Mouse (Mus musculus) heart, postnatal 14 days (tissue): Measurements from ENCODE around the gene Etv3. TPM values are rescaled to one million over a fixed set of nuclear protein-coding genes. Genes with fewer than 3 reads are reported as not detected.

Source experiments
- DNase-seq, 2 experiments: peaks; one replicate each; pipeline ENCODE4 v3.0.0; 2021 to 2022
- intact Hi-C: fragments of 180-260 bp; cut with DNase I; formaldehyde crosslinking; loops from one replicate; pipeline ENCODE4 v1.15.1; 2025
- total RNA-seq, 2 experiments: library from RNA; stranded (reverse); gene quantifications; 2 replicates each; pipeline ENCODE4 v1.2.3; 2021

Etv3 gene
- total RNA-seq, 2 experiments from 2014 or later = 16.7 to 17.0 TPM

DNA sequence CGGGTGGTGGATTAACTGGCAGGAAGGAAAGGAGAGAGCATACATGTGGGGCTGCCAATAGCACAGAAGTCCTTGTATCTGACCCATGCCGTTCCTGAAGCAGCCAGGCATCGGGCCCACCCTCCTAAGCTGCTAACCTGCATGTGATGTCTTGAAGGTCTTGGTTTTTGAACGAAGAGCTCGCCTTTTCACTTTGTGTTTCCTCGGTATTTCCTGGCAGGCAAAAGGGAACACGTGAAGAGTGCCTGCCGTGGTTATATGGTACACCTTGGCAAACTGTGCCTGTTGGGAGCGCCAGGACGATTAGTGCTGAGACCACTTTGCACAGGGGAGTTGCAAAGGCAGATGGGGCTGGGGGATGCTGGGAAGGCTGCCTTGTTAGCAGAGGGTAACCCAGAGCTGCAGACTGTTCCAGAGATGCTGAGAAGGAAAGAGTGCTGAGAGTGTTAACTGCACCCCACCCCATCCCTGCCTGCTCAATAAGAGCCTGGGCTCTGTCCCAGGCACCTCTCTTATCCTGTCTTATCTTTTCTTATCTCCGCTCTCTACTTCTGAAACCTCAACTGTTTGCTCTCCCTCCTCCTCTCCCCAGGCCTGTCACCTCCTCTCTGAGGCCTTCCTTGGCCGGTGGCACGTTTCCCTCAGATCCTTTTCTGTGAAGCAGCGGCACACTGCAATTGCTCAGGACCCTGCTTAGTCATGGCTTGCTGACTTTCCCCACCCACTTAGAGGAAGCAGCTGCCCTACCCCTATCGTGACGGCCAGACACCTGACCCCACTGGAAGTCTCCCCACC is 13.0 kb upstream of the Etv3 start:
- intact Hi-C loops = no loop called here
- DNase-seq = no peak

DNA sequence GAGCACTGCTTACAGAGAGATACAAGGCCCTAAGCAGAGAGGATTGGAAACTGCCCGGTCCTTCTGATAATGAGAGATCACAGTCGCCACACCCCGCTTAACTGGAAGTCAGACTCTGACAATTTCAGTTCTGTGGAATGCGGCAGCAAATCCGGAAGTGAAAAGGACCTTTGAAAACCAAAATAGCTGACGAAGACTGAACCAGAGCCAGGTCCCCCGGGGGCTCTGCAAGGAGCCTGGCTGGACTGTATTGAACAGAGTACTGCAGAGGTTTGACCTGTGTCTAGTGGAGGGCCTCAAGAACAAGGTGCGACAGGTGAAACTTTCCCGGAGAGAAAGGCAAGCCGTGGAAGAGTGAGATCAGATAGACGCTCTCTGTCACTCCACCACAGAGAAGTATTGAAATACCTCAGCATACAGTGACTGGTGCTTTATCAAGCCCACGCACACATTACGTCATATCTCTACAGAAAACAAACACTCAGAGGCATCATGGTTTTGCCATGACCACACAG is 9.6 kb upstream of the Etv3 start:
- DNase-seq = peak; percentile 32 to 46
- intact Hi-C loops = no loop called here

DNA sequence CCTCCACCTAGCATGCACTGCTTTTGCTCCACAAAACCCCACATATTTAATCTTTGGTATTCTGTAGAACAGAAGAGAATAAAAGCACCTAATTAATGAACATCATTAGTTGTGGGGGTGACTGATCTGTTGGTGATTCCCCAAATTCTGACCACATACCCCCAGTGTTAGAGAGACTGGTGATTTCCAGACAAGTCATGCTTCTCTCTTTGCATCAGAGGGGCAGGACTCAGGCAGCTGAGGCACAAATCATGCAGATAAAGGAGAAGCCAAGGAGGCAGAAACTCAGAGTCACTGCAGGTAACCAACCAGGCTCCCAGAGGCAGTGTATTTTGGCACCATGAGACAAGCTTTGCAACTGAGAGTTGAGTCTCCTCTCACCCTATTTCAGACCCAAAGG is 6.8 kb upstream of the Etv3 start:
- intact Hi-C loops = no loop called here
- DNase-seq = no peak

DNA sequence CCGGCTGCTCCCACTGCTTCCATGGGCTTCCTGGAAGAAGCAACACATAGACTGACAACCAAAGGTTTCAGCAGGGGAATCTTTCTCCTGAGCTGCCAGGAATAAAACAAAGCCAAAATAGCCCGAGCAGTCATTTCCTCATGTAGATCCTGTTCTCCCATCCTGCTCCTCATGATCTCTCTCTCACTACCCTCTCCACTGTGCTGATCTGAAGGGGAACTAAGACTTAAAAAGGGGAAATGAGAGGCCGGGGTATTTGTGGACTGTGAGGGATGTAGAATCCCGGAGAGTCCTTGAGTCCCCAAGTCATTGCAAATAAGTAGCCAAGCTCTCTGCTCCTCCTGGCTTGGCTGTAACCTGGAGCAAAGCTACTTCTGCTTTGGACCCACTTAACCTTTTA is 4.1 kb upstream of the Etv3 start:
- intact Hi-C loops = no loop called here
- DNase-seq = no peak

DNA sequence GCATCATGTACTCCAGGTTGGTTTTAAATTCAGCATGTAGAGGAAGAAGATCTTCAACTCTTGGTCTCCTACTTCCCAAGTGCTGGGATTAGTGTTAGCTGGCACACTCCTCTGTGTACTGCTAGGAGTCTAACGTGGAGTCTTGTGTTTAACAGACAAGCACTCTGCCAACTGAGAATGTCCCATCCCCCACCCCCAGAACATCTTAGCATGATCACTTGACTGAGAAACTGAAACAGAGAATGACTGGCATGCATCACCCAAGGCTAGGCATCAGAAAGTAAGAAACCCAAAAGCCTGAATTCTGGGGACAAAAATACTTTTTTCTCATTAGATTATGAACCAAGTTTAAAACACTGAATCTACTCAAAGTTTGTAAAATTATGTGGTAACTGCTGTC is 3.4 kb upstream of the Etv3 start:
- intact Hi-C loops = no loop called here
- DNase-seq = no peak

DNA sequence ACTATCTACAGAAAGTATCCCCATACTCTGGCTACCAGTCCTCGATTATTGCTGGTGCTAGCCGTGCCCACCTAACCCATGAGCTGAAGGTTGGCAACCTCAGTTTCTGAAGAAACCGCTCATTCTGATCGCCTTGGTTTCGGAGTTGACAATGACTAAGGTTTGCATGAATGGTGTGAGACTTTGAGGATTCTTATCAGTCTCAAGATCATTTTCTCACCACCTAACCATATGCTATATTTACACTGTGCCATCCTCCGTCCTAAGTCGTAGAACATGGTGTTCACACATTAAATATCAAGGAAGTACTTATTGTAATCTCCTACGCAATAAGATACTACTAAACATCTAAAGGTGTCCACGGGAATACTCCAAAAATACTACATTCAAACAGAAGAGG is 1.5 kb upstream of the Etv3 start:
- intact Hi-C loops = loop anchor here (2.0 kb wide), 1 partner anchor 15 kb away; no protein-coding TSS in a partner anchor
- DNase-seq = no peak

DNA sequence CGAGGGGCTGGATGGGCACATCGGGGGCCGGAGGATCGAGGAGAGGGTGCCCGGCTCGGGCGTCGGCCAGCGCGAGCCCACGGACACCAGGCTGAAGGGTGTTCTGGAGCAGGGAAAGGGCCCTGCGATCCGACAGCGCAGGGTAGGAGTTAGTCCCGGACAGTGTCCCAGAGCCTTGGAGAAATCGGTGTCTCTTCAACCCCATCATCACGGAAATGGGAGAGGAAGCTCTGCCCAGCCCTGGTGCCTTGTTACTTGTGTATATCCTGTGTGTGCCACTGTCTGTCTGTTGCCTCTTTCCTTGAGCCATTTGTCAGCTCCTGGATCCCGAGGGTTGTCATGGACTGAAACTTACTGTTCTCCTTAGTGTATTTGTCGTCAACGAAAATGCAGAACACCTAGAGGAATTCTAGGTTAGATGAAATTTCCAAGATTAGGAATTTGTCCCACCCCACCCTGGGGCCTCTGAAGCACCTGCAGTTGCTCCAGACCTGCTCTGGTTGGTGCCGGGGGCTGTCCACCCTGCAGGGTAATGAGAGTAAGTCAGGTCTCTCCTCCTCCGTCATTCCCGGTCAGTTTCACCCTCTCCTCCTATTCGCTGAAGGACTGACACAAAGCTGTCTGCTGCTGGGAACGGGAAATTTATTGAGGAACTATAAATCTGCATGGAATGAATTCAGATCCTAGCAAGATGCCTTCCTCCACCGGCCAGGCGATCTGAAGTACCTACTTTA is 797 bp downstream of the Etv3 start:
- peak in 1 of 2 experiments; percentile 26 for DNase-seq
- intact Hi-C loops = loop anchor here (2.0 to 5.0 kb wide), 2 partner anchors 17 to 36 kb away; no protein-coding TSS in a partner anchor

DNA sequence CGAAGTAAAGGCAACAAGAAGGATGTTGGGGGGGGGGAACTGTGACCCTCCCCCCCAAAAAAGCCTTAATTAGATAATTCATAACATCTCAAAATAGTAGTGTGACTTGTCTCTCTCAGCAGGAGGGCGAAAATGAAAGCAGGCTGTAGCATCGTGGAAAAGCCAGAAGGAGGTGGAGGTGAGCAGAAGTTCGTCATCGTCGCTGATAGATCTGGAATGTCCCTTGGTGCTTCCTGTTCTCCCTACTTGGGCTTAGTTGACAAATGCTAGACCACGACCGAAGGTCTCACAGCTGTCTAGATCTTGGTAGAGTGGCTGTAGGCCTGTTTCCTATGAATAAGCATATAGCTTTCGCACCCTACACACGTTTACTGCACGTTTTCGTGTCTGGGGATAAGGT is 1.9 kb downstream of the Etv3 start:
- DNase-seq = no peak

DNA sequence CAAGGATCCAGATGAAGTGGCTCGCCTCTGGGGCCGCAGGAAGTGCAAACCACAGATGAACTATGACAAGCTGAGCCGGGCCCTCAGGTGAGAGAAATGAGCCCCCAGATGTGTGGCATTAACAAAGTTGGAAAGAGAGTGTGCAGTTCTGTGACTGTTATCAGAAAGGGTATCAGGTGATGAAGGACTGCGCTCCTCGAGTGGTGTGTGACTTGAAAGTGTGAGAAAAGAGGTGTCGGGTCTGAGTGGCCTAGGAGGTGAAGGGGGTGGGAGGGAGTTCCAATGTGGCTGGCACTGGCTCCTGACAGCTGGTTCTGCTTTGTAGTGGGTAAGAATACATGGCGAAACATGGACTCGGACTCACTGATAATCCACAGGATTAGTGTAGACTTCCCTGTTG is 2.8 kb downstream of the Etv3 start:
- DNase-seq = no peak
- intact Hi-C loops = loop anchor here (5.0 kb wide), 1 partner anchor 34 kb away; no protein-coding TSS in a partner anchor

More for the DNA sequence above, 1.9 kb downstream of the Etv3 start:
- intact Hi-C loops = loop anchor here (5.0 kb wide), 1 partner anchor 35 kb away; no protein-coding TSS in a partner anchor

DNA sequence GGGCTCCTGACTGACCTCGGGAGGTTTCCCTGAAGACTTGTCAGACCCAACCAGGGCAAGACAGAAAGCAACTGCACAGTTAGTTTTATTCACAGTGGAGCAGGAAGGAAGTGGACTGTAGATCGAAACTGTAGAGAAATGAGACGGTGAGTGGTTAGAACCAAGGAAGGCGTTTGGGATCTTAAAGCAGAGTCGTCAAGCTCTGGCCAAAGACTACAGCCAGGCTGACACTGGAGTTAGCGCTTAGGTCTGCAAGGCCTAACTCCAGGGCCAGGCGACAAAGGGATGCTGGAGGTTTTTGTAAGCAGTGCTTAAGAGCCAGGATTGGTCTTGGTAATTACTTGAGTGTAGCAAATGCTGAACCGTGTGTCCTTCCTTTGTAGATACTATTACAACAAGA is 3.6 kb downstream of the Etv3 start:
- DNase-seq = no peak
- intact Hi-C loops = loop anchor here (5.0 kb wide), 1 partner anchor 33 kb away; no protein-coding TSS in a partner anchor

DNA sequence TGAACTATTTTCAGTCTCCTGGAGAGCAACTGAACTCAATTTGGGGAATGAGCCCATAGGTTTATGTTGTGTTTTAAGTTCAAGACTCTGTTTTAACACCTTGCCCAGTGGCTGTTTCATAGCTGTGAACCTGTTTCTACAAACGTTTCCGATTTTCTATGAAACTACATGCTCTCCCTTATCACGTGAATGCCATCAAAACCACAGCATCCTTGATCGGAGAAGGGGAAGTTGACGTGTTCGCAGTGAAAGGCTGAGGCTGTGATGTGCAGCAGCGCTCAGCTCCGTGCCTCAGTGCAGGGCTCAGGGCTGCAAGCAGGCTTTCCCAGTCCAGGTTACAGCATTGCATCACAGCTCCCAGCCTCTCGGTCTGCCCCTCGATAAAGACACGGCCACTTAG is 4.4 kb downstream of the Etv3 start:
- no peak for DNase-seq
- intact Hi-C loops = loop anchor here (5.0 kb wide), 1 partner anchor 33 kb away; no protein-coding TSS in a partner anchor

DNA sequence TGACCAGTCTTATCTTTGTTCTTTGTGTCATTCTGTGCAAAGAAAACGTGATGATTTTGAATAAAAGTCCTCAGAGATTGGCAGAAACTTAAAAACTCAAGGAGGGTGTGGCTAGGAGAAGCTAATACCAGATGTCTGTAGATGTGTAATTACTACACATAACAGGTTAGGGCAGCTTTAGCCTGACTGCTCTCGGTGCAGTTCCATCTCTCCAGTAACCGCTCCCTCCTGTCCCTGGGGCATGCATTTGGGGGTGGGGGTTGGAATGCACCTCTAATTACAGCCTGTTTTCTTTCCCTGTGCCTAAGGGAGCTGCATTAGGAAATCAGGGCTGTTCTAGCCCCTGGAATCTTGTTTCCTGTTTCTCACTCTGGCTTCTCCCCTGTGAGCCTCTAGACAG is 5.0 kb downstream of the Etv3 start:
- intact Hi-C loops = no loop called here
- no peak for DNase-seq

DNA sequence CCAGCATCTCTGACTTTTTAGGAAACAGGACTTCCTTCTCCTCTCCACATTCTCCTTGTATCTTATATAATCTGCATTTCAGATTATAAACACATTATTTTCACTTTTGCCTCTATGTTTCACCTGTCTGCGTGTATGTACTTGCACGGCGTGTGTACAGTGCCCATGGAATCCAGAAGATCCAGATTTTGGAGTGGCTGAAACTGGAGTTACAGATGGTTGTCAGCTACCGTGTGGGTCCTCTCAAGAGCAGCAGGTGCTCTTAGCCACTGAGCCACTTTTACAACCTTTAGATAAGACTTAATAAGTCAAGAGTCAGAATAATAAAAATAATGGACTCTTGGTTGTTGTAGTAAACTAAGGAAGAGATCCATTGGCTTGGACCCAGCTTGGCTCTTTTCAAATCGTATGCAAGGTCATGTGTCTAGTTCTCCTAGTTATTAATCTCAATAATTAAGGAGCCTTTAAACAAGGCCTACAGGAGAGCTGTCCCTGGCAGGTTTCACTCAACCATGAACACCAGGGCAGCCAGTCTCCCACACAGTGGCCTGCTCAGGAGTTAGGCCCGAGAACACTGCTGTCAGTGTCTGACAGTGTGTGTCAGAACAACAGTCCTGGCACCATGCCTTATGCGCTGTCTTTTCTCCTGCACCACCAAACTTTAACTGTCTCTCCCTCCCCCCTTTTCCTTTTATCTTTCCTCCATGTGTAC is 8.6 kb downstream of the Etv3 start:
- intact Hi-C loops = no loop called here
- no peak for DNase-seq

DNA sequence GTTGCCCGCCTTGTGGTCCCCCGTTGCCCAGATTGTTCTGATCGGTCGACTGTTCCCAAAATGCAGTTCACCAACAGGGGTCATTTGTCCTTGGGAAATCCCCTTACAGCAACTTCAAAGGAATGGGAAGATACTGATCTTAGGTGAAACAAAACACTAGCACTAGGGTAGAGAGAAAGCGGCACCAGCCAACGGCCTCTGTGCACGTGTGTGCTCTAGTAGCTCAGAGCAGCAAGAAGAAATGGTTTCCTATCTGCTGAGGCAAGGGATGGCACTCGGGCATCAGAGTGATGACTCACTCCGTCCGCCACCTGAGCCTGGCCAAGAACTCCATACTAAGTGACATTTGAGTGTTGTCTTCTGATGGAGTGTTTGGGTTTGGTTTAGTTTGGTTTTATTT is 12.8 kb downstream of the Etv3 start:
- no peak for DNase-seq
- intact Hi-C loops = no loop called here

DNA sequence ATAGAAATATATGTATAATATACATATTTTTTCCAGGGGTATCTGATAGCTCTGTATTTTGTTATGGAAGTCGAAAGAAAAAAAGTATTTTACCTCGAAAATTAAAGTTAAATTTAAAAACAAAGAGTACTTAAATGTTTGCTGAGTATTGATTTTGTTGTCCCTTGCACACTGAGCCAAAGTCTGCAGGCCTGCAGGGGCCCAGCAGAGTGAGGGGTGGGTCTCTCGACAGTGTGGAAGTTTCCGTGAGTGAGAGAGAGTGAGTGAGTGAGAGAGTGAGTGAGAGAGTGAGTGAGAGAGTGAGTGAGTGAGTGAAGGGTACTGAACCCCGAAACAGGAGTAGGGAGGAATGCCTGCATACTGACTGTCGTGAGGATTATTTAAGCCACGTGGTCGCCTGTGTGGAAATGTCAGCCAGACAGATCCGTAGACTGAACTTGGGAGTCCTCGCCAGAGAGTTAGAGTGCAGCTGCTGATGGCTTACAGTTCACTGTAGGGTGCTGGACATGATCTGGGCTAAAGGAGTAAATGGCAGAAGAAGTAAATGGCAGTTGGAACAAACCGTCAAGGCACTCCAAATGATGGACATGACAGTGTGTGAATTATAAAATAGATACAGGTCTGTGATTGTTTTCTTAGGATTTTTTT is 14.9 kb downstream of the Etv3 start:
- DNase-seq = no peak
- intact Hi-C loops = no loop called here

DNA sequence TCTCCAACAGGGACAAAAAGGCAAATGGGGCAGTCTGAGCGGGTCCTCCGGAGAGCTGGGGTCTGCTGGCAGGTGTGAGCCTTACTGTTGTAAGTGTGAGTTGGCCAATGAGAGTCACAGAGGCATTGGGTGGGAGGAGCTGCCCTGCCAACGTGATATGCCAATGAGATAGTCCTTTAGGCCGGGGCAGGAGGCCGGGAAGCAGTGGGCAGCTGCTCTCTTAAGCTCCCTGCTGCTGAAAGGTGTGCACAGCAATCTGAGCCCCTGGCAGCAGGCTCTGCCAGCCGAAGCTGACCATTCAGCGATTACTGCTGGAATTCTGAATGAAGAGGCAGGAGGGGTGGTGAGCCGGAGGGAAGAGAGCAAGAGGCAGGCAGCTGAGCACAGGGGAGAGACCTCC is 15.5 kb downstream of the Etv3 start:
- peak in 1 of 2 experiments; percentile 38 for DNase-seq

DNA sequence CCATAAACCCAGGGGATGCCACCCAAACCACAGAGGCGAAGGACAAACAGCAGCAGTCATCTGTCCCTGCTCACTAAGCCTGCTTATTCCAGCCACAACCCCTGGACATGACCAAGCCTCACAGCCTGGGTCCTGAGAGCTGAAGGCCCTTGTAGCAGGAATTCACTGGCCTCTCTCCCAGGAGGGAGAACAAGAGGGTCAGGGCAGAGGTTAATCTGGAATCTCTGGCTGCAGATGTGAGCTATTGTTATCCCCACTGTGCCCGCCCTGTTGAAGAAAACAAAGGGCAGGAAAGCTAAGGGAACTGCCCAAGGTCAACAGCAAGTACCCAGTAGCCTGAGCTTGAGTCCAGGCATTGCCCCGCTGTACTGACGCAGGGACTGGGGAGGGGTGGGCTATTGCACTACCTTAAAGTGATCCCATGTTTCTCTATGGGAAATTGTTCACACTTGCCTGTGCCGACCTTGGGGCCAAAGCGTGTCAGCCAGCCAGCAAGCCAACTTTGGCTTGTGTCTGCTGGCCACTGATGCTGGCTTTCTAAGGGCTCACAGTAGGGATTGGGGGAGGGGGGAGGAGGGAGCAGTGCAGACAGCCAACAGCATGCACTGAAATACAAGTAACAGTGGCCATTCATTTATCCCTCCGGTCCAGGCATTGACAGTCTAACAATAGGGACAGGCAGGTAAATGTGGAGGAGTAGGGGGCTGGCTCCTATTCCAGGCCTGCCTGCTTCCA is 17.4 kb downstream of the Etv3 start:
- DNase-seq = peak in 1 of 2 experiments; percentile 50

More for the DNA sequence above, 15.5 kb downstream of the Etv3 start:
- intact Hi-C loops = no loop called here

DNA sequence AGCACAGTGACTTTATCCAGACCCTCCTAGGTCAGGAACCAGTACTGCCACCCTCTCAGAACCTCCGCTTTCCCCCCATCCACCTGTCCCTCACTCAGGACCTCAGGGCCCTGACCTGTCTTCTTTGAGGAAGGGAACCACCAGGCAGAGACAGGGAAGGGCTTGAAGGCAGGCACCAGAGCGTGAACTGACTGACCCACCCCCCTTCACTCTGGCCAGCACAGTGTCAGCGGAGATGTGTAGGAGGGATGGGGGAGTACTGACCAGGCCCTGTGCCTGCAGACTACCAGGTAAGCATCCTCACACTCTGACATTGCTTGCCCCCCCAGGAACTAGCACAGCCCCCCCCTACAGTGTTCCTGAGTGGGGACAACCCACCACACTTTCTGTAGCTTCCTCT is 20.3 kb downstream of the Etv3 start:
- intact Hi-C loops = no loop called here
- no peak for DNase-seq

More for the DNA sequence above, 17.4 kb downstream of the Etv3 start:
- intact Hi-C loops = no loop called here

DNA sequence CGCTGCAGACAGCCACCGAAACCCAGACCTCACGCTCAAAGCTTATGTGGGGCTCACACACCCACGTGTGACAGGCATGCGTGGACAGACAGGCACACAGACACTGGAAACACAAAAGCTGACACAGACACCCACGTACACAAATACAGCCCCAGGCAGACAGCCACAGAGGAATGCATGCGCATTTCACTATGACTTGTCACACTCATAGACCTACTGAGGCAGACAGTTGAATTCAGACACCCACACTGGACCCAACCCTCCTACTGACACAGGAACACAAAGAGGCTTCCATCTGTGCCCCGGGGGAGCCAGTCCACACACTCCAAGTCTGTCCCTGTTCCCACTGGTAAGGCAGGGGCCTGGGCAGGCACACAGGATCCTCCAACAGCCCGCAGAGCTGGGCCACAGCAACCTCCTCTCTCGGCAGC is 21.1 kb downstream of the Etv3 start:
- no peak for DNase-seq

More for the DNA sequence above, 21.1 kb downstream of the Etv3 start:
- intact Hi-C loops = no loop called here
